Mouse (Mus musculus) right cerebral cortex, postnatal 10 days (tissue): Measurements from ENCODE around the gene Serinc1.
"Not testable (repeated sequence)": the region's sequence is repeated elsewhere in the genome, so short reads cannot be mapped to it uniquely, and the experiment has no call there.

ENCODE experiments used
- DNase-seq, 2 experiments: peaks; one replicate each; pipeline ENCODE4 v3.0.0; 2021; ENCODE audit warnings: low spot score in 2 of 2

The Serinc1 gene

DNA sequence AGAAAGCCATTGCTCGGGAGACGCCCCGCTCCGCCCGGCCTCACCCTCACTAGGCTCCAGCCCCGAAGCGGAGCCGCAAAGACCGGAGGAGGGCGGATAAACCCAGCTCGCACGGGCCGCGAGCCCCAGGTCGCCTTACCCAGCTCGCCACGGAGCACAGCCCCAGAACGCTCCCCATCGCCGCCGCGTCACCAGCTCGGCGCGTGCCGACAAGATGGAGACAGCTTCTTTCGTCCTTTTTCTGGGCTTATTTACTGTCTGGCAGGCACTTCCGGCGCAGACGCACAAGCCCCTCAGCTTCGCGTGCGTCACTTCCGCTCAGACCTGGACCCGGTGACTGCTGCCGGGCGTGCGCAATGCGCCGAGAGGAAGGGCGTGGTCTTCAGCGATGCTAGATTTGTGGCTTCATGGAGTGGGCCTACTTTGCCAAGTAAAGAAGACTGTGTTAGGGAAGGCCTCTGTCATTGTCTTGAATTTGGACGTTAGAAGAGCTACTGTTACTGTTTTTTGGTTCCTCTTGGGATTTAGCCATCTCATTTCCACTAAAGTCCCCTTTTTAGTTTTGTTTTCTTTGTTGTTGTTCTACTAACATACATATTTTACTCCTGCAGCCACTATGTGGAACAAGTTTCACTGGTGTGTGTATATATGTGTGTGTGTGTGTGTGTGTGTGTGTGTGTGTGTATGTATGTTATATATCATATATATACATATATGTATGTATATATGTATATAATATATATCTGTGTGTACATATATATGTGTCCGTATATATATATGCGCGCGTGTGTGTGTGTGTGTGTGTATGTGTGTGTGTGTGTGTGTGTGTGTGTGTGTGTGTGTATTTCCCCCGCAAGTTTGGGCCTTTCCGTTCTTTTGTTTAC is at the start of gene Serinc1:
Gene Serinc1 (minus strand): TSS at position 313 of the 884 bp plus-strand sequence.
- DNase-seq = peak; percentile 98

DNA sequence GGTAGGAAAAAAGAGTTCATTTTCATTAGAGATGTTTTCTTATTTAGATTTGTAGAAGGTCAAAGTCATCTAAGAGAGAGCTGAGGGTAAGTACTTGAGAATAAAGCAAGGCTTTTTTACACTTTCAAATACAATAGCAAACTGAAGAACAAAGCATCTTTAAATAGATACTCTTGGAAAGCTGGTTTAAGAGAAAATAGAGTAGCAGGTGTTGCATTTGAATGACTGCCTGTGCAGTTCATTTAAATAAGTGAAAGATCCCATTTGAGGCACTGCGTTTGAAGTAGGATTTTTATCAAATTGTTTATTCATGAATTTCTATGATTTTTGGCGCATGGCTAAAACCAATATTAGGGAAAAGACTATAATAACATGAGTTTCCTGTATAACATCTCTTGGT is 44.4 kb upstream of the Serinc1 start:
- DNase-seq = no peak

DNA sequence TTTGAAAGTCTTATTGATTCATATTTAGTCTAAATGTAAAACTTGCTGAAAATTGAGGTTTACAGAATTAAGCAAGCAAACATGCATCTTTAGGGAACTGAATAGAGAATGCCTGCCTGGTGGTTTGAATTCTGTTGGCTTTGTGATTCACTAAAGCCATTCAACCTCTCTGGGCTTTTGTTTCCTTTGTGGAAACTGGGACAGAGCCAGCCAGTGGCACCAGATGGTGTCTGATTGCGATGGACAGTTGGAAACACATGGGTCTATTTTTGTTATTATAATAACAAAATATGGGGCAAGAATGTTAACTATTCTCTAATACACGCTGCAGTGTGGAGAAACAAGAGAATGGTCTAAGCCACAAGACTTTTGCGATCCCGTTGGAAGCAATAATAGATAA is 39.8 kb upstream of the Serinc1 start:
- DNase-seq = no peak

DNA sequence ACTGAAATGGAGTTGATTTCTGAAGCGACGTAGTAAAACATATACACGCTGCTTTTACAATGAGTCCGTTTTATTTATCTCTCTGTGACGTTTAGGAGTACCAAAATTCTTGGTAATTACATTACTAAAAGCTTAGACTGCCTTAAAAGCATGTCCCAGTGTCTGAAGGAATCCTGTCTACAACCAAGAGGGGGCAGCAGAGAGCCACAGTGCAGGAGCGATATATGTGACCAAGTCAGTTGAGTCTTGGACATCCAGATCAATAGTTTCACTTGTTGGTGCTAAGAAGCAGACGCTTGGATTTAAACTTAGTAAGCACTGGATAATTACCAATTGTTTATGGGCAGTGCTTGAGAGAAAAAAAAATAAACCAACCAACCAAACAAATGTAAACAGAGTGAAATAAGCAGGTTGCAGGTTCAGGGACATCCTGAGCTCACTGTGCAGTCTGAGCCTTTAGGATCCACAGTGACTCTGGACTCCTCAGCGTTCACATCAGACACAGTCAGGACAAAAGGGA is 38.9 kb upstream of the Serinc1 start:
- peak; percentile 43 to 64 for DNase-seq

DNA sequence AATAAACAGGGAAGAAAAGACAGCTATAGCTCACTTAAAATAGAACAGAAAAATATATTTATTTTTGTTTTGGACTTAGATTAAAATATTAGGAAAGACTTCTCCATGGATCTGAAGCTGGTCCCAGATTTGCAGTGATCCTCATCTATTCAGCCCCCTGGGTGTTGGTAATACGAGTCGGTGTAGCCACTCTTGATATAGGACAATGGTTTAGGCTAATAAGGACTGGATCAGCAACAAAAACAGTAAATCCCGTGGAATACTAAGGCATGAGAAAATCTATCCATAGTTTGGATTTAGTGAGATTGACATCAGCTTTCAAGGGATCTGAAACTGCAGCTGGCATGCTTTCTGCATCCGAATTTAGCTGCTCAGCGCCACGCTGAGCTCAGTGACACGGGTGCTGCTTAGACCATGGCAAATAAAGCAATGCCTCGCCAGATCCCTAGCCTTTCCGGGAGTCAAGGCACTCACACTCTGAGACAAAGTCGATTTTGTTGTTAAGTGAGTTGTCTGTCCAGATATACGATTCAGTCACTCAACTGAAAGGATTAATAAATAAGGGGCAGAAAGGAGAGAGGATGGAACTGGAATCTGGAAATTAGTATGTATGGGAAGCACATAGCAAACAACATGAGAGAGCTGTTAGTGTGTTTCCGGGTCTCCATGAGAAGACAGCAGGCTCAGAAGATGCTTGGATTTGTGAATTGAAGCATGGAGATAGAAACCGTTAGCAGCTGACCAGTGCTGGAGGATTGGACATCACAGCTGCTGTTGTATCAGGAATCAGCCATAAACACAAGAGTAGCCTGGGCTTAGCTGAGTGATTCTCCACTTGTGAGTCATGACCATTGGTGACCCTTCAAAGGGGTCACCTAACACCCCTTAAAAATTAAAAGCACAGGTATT is 36.9 kb upstream of the Serinc1 start:
- DNase-seq = peak; percentile 25 to 34

DNA sequence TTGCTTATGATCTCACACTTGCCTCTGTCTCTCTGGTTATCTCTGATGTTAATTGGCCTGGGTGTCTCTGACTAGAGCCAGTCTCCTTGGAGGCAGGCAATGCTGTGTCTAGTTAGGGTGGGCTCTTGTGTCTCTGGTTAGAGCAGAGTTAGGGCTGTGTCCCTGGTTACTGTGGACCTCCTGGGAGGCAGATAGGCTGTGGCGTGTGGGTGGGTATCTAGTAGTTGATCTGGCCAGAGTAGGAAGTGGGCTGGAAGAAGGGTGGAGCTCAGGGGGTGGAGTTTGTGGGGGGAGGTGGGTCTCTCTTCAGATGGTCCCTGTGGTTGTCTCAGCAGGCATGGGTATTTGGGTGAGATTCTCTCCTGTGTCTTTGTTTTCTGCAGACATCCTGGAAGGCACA is 33.9 kb upstream of the Serinc1 start:
- no peak for DNase-seq

DNA sequence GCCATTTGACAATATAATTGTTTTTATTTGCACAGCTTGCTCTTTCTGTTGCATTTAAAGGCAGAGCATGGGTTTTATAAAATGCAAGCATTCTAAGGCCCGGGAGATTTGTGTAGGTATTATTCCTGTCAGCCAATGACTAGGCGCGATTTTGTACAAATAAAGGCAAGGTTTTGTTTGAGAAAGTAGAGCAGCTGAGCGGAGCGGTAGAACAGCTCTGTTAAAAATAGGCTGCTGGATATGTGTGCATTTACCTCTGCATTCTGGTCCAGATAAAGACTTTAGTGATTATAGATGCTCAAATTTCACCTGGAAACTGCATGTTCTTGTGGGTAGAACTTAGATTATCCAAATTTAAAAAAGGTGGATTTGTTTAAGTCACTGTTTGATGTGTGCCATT is 25.3 kb upstream of the Serinc1 start:
- DNase-seq = no peak

DNA sequence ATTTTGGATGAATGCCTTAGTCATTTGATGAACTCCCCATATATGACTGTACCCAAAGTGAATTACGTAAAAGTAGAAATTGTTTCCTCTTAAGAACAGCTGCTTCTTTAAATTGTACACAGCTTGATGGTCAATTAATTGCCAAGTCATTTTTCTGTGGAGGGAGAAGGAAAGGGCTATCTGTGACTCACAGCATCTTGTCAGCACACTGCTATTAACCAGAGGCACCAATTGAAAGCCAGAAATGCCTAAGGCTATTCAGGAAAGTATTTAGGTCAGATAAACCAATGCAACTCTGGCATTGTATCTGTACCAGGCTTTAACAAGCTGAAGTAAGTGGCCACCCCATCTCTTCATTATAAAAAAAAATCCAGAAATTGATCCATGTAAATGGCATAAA is 21.4 kb upstream of the Serinc1 start:
- no peak for DNase-seq

DNA sequence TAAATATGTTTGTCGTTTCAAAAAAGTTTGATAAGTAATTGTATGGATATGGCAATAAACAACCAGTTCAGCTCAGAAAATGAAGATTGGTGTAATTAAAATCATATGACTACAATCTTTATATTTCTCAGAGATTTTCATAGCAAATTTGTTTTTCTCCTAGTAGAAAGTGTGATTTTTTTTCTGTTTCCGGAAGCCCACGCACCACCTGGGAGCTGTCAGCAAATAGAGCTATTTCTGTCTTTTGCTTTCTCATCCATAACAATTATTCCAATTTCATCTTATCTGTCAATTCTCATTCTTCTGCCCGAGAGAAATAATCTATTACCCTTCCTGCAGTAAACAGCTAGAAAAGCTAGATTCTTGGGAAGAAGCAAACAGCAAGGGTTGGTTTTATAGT is 17.3 kb upstream of the Serinc1 start:
- DNase-seq = no peak

DNA sequence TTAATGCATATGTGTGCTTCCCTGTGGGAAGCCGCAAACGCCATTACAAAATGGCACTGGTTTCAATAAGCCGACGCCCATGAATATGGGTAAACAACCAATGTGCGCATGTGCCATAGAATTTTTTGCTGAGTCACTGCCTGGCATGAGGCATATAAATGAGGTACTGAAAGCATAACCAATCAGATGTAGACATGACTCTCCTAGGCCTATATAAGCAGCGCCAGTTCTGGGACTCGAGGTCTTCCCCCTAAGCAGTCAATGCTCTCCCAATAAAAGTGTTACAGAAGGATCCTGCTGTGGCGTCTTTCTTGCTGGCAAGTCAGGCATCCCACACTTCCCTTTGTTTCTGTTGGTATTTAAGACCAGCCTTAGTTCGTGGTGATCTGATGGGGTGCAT is 11.6 kb upstream of the Serinc1 start:
- DNase-seq = not testable (repeated sequence)

DNA sequence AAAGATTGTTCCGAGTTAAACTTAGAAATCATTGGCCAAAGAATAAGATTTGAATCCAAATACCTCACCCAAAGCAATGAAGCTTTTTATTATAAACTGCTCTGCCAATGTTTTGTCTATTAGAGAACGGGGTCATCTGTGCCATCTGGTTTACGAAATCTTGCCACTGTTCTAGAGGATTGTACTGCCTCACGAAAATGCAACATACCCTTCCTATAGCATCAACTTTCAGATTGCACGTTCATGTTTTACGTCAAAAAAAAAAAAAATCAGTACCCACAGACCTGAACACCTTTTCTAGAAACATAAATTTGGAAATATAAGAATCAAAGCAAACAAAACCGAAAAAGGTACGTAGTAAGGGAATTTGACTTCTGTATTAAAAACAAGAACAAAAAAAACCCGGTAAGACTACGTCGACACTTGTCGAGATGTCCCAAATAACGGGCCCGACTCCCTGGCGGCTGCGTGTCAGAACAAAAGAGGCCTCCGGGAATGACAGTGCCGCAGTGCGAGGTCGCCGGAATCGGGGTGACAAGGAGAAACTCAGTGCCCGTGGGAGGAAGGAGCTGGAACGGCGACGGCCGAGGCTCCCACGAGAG is 613 bp downstream of the Serinc1 start:
- no peak for DNase-seq

DNA sequence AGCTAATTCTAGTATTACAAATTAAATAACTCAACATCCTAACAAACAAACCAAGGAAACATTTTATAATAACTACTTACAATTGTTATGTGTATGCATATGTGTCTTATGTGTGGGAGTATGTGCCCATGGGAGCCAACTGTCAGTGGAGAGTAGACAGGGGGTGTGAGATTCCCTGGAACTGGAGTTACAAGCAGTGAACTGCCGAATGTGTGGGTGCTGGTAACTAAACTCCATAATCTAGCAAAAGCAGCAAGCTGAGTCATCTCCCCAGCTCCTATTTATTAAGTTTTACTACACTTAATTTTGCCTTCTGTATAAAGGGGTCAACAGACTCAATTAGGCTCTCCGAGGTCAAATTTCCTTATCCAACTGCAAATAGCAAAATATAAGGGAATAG is 1.3 kb downstream of the Serinc1 start:
- no peak for DNase-seq

DNA sequence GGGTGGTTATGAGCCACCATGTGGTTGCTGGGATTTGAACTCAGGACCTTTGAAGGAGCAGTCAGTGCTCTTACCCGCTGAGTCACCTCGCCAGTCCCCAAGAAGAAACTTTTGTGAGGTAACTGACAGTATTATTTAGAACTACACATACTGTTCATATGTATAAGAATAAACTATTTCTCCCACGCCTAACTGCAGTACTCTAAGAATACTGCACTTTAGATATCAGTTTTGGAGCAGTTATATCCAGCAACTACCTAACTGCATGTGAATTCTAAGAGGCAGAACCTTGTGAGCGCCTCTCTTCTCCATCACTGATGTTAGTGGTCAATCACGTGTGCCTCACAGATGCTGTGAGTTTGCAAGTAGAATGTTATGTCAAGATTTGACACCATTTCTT is 5.9 kb downstream of the Serinc1 start:
- no peak for DNase-seq

DNA sequence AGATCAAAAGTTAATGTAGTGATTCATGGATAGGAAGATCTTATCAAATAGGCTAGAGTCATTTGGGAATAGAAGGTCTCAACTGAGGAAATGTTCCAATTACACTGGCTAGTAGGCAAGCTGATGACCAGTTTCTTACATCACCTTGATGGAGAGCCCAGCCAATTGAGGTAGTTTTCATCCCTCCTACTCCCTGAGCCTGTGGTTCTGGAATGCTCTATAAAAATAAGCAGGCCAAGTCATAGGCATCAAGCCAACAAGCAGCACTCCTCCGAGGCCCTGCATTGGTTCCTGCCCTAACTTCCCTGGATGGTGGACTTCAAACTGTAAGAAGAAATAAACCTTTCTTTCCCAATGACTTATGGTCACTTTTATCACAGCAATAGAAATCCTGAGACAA is 17.1 kb downstream of the Serinc1 start:
- DNase-seq = no peak

DNA sequence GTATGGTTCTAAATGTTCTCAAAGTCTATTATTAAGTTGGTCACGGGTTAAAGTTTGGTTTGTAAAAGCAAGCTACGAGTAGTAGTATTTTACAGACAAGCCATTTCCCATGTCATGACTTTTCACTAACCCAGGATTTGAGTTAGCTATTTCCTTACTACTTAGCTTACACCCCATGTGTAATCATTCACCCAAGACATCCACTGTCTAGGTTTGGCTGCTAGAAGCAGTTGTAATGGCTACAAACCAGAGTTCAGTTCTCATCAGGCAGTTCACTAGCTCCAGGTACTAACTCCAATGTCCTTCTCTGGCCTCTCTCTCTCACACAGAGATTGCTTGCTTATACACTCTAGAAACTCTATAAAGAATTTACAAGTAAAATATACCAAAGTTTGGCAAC is 17.7 kb downstream of the Serinc1 start:
- no peak for DNase-seq

DNA sequence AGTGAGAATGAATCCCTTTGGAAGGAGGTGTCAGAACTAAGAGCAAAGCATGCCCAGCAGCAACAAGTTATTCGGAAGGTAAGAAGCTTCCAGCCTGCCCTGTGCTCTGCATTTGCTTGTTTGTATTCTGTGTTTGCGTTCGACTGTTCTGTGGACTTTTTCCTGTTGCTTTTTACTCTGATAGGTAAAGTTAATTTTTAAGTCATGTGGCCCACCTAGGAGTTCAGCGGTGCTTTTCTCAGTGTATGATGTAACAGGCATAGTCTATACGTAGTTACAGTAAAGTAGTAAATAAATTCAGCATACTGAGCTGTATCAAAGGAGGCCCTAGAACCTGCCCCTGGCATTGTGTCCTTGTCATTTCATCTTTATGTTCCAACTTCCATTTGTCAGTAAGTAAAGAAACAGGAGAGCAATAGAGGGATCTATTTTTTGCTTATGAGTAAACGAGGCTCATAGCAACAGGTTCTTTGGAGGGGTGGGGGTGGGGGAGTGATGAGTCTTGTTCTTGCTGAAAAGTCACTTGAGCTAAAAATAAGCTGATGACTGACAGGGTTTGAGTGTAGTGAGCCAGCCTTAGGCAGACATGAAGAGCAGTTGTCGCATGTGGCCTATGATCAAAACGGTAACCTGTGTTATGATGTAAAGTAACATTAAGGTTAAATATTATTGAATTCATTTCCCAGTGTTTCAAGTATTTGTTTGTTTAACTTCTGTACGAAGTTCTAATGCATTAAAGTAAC is 32.7 kb downstream of the Serinc1 start:
- DNase-seq = no peak

DNA sequence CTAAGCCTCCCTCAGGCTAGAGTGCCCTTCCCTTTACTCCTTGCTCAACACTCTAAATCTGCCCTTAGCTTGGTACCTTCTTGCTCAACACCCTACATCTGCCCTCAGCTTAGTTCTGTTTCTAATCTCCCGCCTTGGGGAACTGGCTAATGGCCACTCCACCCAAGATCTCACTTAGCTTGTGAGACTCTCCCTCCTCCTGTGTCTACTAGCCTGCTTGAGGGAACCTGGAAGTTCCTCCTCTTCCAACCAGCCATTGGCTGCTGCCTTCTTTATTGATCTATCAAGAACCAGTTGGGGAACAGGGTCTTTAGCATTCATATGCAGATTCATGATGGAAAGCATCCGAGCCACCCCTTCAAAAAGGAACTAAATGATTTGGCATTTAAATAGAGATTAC is 40.3 kb downstream of the Serinc1 start:
- no peak for DNase-seq

DNA sequence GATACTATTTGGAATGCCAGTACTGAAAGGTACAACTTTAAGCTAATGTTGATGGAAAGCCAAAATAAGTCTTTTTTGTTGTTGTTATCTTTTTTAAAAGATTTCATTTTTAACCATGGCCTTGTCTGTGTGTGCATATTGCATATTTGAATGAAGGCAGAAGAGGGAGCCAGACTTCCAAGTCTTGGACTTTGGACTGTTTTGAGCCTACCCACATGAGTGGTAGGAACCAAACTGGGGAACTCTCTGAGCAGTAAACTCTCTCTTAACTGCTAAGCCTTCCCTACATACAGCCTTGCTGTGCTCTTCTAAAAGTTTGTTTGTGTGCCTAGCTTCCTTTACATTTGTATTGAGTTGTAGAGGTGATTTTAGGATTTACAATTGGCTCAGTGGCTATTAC is 43.7 kb downstream of the Serinc1 start:
- no peak for DNase-seq

DNA sequence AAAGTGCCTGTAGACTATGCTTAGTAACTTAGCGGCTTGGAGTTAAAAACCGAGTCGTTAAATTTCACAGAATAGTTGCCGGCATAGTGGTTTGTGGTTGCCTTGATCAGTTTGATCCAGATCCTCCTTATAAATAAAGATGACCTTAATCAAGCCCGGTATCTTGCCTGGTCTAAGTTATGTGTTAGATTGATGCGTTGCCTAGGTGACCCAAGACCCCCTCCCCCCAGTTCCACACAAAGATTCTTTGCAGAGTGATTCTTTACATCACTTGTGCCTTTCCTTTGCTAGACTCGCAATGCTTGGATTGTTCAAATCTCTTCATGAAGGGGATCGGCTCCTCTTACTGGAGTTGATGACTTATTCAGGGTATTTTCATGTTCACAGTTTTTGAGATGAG is 45.1 kb downstream of the Serinc1 start:
- peak in 1 of 2 experiments; percentile 35 for DNase-seq

DNA sequence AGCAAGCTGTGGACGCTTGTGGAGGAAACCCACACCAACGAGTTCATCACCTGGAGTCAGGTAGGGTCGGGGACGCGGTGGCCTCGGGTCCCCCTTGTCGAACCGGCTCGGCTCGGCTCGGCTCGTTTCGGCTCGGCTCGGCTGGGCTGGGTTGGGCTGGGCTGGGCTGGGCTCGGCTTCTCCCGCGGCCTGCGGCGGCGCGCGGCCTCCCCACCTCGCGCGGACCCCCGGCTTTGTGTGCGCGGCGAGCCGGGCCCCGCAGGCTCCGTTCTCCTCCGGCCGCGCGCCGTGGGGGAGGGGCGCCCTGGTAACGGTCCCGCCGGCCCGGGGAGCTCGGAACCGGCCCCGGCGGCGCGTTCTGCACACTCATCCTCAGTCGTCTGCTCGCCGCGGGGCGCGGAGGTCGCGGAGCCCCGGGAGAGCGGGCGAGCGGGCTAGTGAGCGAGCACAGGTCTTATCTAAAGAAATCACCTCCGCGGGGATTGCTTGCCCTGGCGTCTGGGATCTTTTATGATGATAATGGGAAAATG is 45.7 kb downstream of the Serinc1 start:
- peak in 1 of 2 experiments; percentile 86 for DNase-seq

DNA sequence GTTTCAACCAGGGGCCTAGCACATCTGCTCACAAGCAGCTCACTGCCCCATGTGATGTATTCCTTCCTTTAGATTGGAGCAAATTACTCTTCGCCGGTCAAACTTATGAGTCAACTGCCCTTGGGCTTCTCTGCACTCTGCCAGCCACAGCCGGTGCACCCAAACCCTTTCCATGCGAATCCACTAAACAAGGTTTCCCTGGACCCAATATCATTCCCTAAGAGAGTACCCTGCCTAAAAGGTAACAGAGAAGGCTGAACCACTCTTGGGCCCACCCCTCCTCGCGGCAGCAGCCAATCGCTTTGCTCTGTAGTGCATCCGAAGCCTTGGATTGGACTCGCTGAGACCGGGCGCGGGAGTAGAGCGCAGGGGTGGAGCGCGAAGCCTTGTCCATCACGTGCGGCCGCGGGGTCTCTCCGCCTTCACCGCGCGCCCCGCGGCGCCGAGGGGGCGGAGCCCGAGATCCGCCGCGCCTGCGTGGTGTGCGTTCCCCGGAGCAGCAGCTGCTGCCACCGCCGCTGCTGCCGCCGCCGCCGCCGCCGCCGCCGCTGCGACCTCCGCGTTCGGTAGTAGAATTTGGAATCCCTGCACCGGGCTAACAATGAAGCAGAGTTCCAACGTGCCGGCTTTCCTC is 46.3 kb downstream of the Serinc1 start, which contains the start of gene Hsf2:
Gene Hsf2 (plus strand): TSS at position 478 of the 634 bp plus-strand sequence.
- DNase-seq = peak; percentile 98 to 99
